Mouse (Mus musculus): ENCODE measurements around the gene Olfr372. TPM values are rescaled to one million over a fixed set of nuclear protein-coding genes. Genes with fewer than 3 reads are reported as not detected.
"Not testable (repeated sequence)": the region's sequence is repeated elsewhere in the genome, so short reads cannot be mapped to it uniquely, and the experiment has no call there.

Gene Olfr372
- polyA plus RNA-seq, 1 experiment from 2014 or later, result not detected

GRCm38 (mm10) chr8:72008134-72008641 is 32.8 kb upstream of the Olfr372 start:
- Histone ChIP-seq H3K9ac (ENCODE audit: low read length) (no peak overlapping the region), H3K36me3 (ENCODE audit: control insufficient read depth, insufficient read depth, low read length) (no peaks in the 10 kb centered on the region), H3K4me3 (ENCODE audit: low read depth, low read length) (no peak overlapping the region), H3K4me1 (replicated peaks; ENCODE audit: control insufficient read depth, insufficient read depth) (no peaks in the 10 kb centered on the region), H3K4me2 (replicated peaks; ENCODE audit: low read depth) (no peak overlapping the region), H3K27me3 (ENCODE audit: control insufficient read depth, insufficient read depth, low read length) (no peaks in the 10 kb centered on the region), H3K27ac (replicated peaks) (no peak overlapping the region), H3K9me3 (ENCODE audit: control insufficient read depth, low read length) (no peaks in the 10 kb centered on the region)
- TF ChIP-seq CTCF (IDR thresholded peaks at IDR 0.05; ENCODE audit: low read depth) (no peak), EP300 (optimal IDR thresholded peaks at IDR 0.05) (no peak)
- DNase-seq (ENCODE audit: low spot score) (no peak), ATAC-seq (ENCODE audit: low FRiP score, low TSS enrichment) (no peak)
- WGBS, result 59% methylated on average over 3 of the region's 3 CpGs

GRCm38 (mm10) chr8:72009473-72009872 is 31.5 kb upstream of the Olfr372 start, which contains the start of gene Cyp4f18:
TSS of gene Cyp4f18 (minus strand) at chr8:72009626.
- no peak for TF ChIP-seq EP300 (optimal IDR thresholded peaks at IDR 0.05)
- TF ChIP-seq CTCF (IDR thresholded peaks at IDR 0.05; ENCODE audit: low read depth), result no peak
- H3K27ac ChIP-seq (replicated peaks), result no peak within 1 kb of the TSS
- ATAC-seq (ENCODE audit: low FRiP score, low TSS enrichment), result 0 out of 2 replicates have a peak, but pooled peaks have one; percentile 35

GRCm38 (mm10) chr8:72013506-72014228 is 27.4 kb upstream of the Olfr372 start:
- ATAC-seq (ENCODE audit: low FRiP score, low TSS enrichment); H3K27ac ChIP-seq (replicated peaks); H3K4me3 ChIP-seq (ENCODE audit: low read depth, low read length); DNase-seq (ENCODE audit: low spot score); H3K36me3 ChIP-seq (ENCODE audit: control insufficient read depth, insufficient read depth, low read length); H3K4me1 ChIP-seq (replicated peaks; ENCODE audit: control insufficient read depth, insufficient read depth); H3K9me3 ChIP-seq (ENCODE audit: control insufficient read depth, low read length); H3K27me3 ChIP-seq (ENCODE audit: control insufficient read depth, insufficient read depth, low read length); H3K9ac ChIP-seq (ENCODE audit: low read length); H3K4me2 ChIP-seq (replicated peaks; ENCODE audit: low read depth): not testable (repeated sequence)
- 51% methylated on average over 6 of the region's 6 CpGs for WGBS

More at GRCm38 (mm10) chr8:72009473-72009872, 31.5 kb upstream of the Olfr372 start, which contains the start of gene Cyp4f18:
- H3K27me3 ChIP-seq (ENCODE audit: control insufficient read depth, insufficient read depth, low read length), result no peaks in the 10 kb centered on the region
- WGBS, result 58% methylated on average over 3 of the region's 3 CpGs
- no peaks in the 10 kb centered on the region for H3K9me3 ChIP-seq (ENCODE audit: control insufficient read depth, low read length)
- H3K36me3 ChIP-seq (ENCODE audit: control insufficient read depth, insufficient read depth, low read length), result no peaks in the 10 kb centered on the region
- H3K4me2 ChIP-seq (replicated peaks; ENCODE audit: low read depth), result no peak within 1 kb of the TSS
- DNase-seq (ENCODE audit: low spot score), result no peak
- H3K4me1 ChIP-seq (replicated peaks; ENCODE audit: control insufficient read depth, insufficient read depth), result no peaks in the 10 kb centered on the region
- no peak within 1 kb of the TSS for H3K9ac ChIP-seq (ENCODE audit: low read length)
- H3K4me3 ChIP-seq (ENCODE audit: low read depth, low read length), result no peak within 1 kb of the TSS

GRCm38 (mm10) chr8:72017339-72017738 is 23.7 kb upstream of the Olfr372 start:
- H3K9ac ChIP-seq (ENCODE audit: low read length); H3K4me1 ChIP-seq (replicated peaks; ENCODE audit: control insufficient read depth, insufficient read depth); H3K4me3 ChIP-seq (ENCODE audit: low read depth, low read length); H3K27me3 ChIP-seq (ENCODE audit: control insufficient read depth, insufficient read depth, low read length); H3K4me2 ChIP-seq (replicated peaks; ENCODE audit: low read depth); ATAC-seq (ENCODE audit: low FRiP score, low TSS enrichment); H3K27ac ChIP-seq (replicated peaks); H3K9me3 ChIP-seq (ENCODE audit: control insufficient read depth, low read length); H3K36me3 ChIP-seq (ENCODE audit: control insufficient read depth, insufficient read depth, low read length); DNase-seq (ENCODE audit: low spot score): not testable (repeated sequence)
- 57% methylated on average over 2 of the region's 2 CpGs for WGBS

DNA sequence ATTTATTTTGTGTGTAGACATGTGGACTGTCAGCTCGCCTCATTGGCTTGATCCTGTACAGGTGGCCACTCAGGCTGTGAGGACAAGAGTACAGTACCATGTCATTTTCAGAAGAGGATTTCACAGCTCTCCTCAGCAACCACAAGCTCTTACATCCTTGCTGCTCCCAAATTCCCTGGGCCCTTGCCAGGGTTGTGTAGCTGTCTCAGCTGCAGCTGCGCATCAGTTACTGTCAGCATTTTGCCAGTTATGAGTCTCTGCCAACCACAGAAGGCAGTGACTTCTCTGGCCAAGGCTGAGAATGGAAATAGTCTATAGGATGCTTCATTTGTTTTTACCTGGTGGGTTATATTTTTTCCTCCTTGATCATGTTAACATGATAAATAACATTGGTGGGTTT is 22.9 kb upstream of the Olfr372 start:
- 55% methylated on average over 2 of the region's 2 CpGs for WGBS
- no peak overlapping the region for H3K9ac ChIP-seq (ENCODE audit: low read length)
- DNase-seq (ENCODE audit: low spot score), result no peak
- H3K9me3 ChIP-seq (ENCODE audit: control insufficient read depth, low read length), result no peaks in the 10 kb centered on the region
- no peak for TF ChIP-seq CTCF (IDR thresholded peaks at IDR 0.05; ENCODE audit: low read depth)
- no peak for TF ChIP-seq EP300 (optimal IDR thresholded peaks at IDR 0.05)
- H3K36me3 ChIP-seq (ENCODE audit: control insufficient read depth, insufficient read depth, low read length), result no peaks in the 10 kb centered on the region
- no peaks in the 10 kb centered on the region for H3K4me1 ChIP-seq (replicated peaks; ENCODE audit: control insufficient read depth, insufficient read depth)
- no peaks in the 10 kb centered on the region for H3K27me3 ChIP-seq (ENCODE audit: control insufficient read depth, insufficient read depth, low read length)
- no peak for ATAC-seq (ENCODE audit: low FRiP score, low TSS enrichment)
- no peak overlapping the region for H3K4me3 ChIP-seq (ENCODE audit: low read depth, low read length)
- H3K27ac ChIP-seq (replicated peaks), result no peak overlapping the region
- H3K4me2 ChIP-seq (replicated peaks; ENCODE audit: low read depth), result no peak overlapping the region

GRCm38 (mm10) chr8:72019022-72019421 is 22.0 kb upstream of the Olfr372 start:
- not testable (repeated sequence) for H3K9ac ChIP-seq (ENCODE audit: low read length); H3K9me3 ChIP-seq (ENCODE audit: control insufficient read depth, low read length); H3K27me3 ChIP-seq (ENCODE audit: control insufficient read depth, insufficient read depth, low read length); DNase-seq (ENCODE audit: low spot score); ATAC-seq (ENCODE audit: low FRiP score, low TSS enrichment); H3K4me1 ChIP-seq (replicated peaks; ENCODE audit: control insufficient read depth, insufficient read depth); H3K27ac ChIP-seq (replicated peaks); H3K4me3 ChIP-seq (ENCODE audit: low read depth, low read length); H3K36me3 ChIP-seq (ENCODE audit: control insufficient read depth, insufficient read depth, low read length); H3K4me2 ChIP-seq (replicated peaks; ENCODE audit: low read depth)
- WGBS, result 82% methylated on average over 1 of the region's 1 CpGs

All from stomach, postnatal 0 days (tissue).